Mouse (Mus musculus) CH12.LX (cell line): ENCODE results near the gene Aup1. TPM values are rescaled to one million over a fixed set of nuclear protein-coding genes. Genes with fewer than 3 reads are reported as not detected.

Experiments
- DNase-seq: peaks from one replicate; pipeline ENCODE4 v3.0.0-alpha.2; 2013; ENCODE audit errors: extremely low read depth
- H3K27ac ChIP-seq: 2 replicates; pipeline ENCODE4 v1.5.1; 2012; ENCODE audit warnings: low read depth, mild to moderate bottlenecking, control low read depth, moderate library complexity; ENCODE audit not compliant: insufficient read depth
- H3K27me3 ChIP-seq: replicated peaks from 2 replicates; pipeline ENCODE3; 2012; ENCODE audit warnings: inconsistent platforms
- H3K36me3 ChIP-seq, 2 experiments: replicated peaks in 1 of 2; 2 replicates each; pipeline versions ENCODE3 to v1.6.1; 2012; ENCODE audit warnings: inconsistent platforms in 1 of 2, low read length in 1 of 2, mild to moderate bottlenecking in 1 of 2, mixed read lengths in 1 of 2, moderate library complexity in 1 of 2; ENCODE audit not compliant: control insufficient read depth in 1 of 2, insufficient read depth in 1 of 2
- H3K4me1 ChIP-seq, 2 experiments: 2 replicates each; pipeline ENCODE4 v1.6.1; 2012; ENCODE audit warnings: inconsistent platforms in 1 of 2, moderate library complexity in 1 of 2; ENCODE audit not compliant: insufficient read depth in 2 of 2, control insufficient read depth in 1 of 2
- H3K4me2 ChIP-seq: 2 replicates; pipeline ENCODE4 v1.6.1; 2012; ENCODE audit warnings: low read depth, mild to moderate bottlenecking, control low read depth; ENCODE audit not compliant: poor library complexity, insufficient read depth, severe bottlenecking
- H3K4me3 ChIP-seq, 3 experiments: fragments of 150-350 bp in 1 of 3; sonication (generic) in 1 of 3; replicated peaks in 1 of 3; 2 replicates each; pipeline versions ENCODE3 to v1.5.1; 2011 to 2012; ENCODE audit warnings: low read depth in 2 of 3, low read length in 2 of 3, mild to moderate bottlenecking in 2 of 3, moderate library complexity in 2 of 3, control low read depth in 1 of 3, improper control_type of control experiment in 1 of 3, inconsistent platforms in 1 of 3, mixed read lengths in 1 of 3; ENCODE audit not compliant: poor library complexity in 1 of 3
- H3K79me2 ChIP-seq: replicated peaks from 2 replicates; pipeline ENCODE4 v1.6.1; 2012; ENCODE audit warnings: mild to moderate bottlenecking, moderate library complexity; ENCODE audit not compliant: control insufficient read depth, poor library complexity, insufficient read depth, severe bottlenecking; ENCODE audit errors: extremely low read depth
- H3K9ac ChIP-seq: 2 replicates; pipeline ENCODE4 v1.6.1; 2012; ENCODE audit warnings: low read depth, mild to moderate bottlenecking, control low read depth, moderate library complexity; ENCODE audit not compliant: insufficient read depth
- H3K9me3 ChIP-seq: replicated peaks from 2 replicates; pipeline ENCODE3; 2012; ENCODE audit warnings: low read length, inconsistent platforms, mixed read lengths
- CHD1 ChIP-seq: IDR thresholded peaks from 2 replicates; pipeline ENCODE4 v1.6.1; 2012; ENCODE audit warnings: low read depth, low read length, improper control_type of control experiment, inconsistent platforms
- CHD2 ChIP-seq: IDR thresholded peaks from 2 replicates; pipeline ENCODE4 v1.6.1; 2011; ENCODE audit warnings: low read length, improper control_type of control experiment
- CTCF ChIP-seq, 2 experiments: IDR thresholded peaks in 1 of 2; conservative IDR thresholded peaks in 1 of 2; 2 replicates each; pipeline ENCODE4 v1.5.1; 2011 to 2012; ENCODE audit warnings: low read depth in 2 of 2, low read length in 2 of 2, improper control_type of control experiment in 1 of 2, inconsistent platforms in 1 of 2, mild to moderate bottlenecking in 1 of 2, moderate library complexity in 1 of 2
- EP300 ChIP-seq: IDR thresholded peaks from 2 replicates; pipeline ENCODE4 v1.6.1; 2011; ENCODE audit warnings: low read length, improper control_type of control experiment
- ETS1 ChIP-seq: conservative IDR thresholded peaks from 2 replicates; pipeline ENCODE4 v1.6.1; 2012; ENCODE audit warnings: low read depth, mild to moderate bottlenecking, inconsistent platforms, low read length, improper control_type of control experiment, moderate library complexity
- HCFC1 ChIP-seq: IDR thresholded peaks from 2 replicates; pipeline ENCODE4 v1.6.1; 2012; ENCODE audit warnings: low read depth, mild to moderate bottlenecking, inconsistent platforms, low read length, improper control_type of control experiment
- IRF4 ChIP-seq: IDR thresholded peaks from 2 replicates; pipeline ENCODE4 v1.6.1; 2014; ENCODE audit warnings: low read depth, mild to moderate bottlenecking, inconsistent platforms, low read length, improper control_type of control experiment
- JUND ChIP-seq: conservative IDR thresholded peaks from 2 replicates; pipeline ENCODE4 v1.6.1; 2011; ENCODE audit warnings: low read depth, low read length, improper control_type of control experiment
- KAT2A ChIP-seq: IDR thresholded peaks from 2 replicates; pipeline ENCODE4 v1.6.1; 2012; ENCODE audit warnings: low read length, improper control_type of control experiment, inconsistent platforms; ENCODE audit not compliant: insufficient replicate concordance
- MAFK ChIP-seq: IDR thresholded peaks from 2 replicates; pipeline ENCODE4 v1.6.1; 2011; ENCODE audit warnings: low read length, improper control_type of control experiment; ENCODE audit not compliant: insufficient replicate concordance
- MAX ChIP-seq: IDR thresholded peaks from 2 replicates; pipeline ENCODE4 v1.6.1; 2011; ENCODE audit warnings: low read length, improper control_type of control experiment
- MAZ ChIP-seq: IDR thresholded peaks from 2 replicates; pipeline ENCODE4 v1.6.1; 2012; ENCODE audit warnings: low read depth, mild to moderate bottlenecking, inconsistent platforms, low read length, improper control_type of control experiment, moderate library complexity
- MXI1 ChIP-seq: IDR thresholded peaks from 2 replicates; pipeline ENCODE4 v1.6.1; 2011; ENCODE audit warnings: mild to moderate bottlenecking, low read depth, low read length, improper control_type of control experiment
- NRF1 ChIP-seq: IDR thresholded peaks from 2 replicates; pipeline ENCODE4 v1.6.1; 2014; ENCODE audit warnings: low read depth, mild to moderate bottlenecking, inconsistent platforms, low read length, improper control_type of control experiment, moderate library complexity
- POLR2A ChIP-seq: IDR thresholded peaks from 2 replicates; pipeline ENCODE4 v1.6.1; 2011; ENCODE audit warnings: low read depth, mild to moderate bottlenecking, improper control_type of control experiment, low read length
- POLR2AphosphoS2 ChIP-seq: IDR thresholded peaks from 2 replicates; pipeline ENCODE4 v1.6.1; 2011; ENCODE audit warnings: low read depth, low read length, improper control_type of control experiment
- RAD21 ChIP-seq: IDR thresholded peaks from 2 replicates; pipeline ENCODE4 v1.6.1; 2011; ENCODE audit warnings: low read depth, mild to moderate bottlenecking, low read length, improper control_type of control experiment, moderate library complexity
- SMC3 ChIP-seq: IDR thresholded peaks from 2 replicates; pipeline ENCODE4 v1.6.1; 2011; ENCODE audit warnings: low read depth, low read length, improper control_type of control experiment
- ZC3H11A ChIP-seq: IDR thresholded peaks from 2 replicates; pipeline ENCODE4 v1.6.1; 2012; ENCODE audit warnings: low read depth, mild to moderate bottlenecking, inconsistent platforms, low read length, improper control_type of control experiment
- ZMIZ1 ChIP-seq: IDR thresholded peaks from 2 replicates; pipeline ENCODE4 v1.6.1; 2012; ENCODE audit warnings: low read depth, mild to moderate bottlenecking, inconsistent platforms, low read length, improper control_type of control experiment
- dilution Hi-C: fragments of 300-500 bp; cut with MboI; formaldehyde crosslinking; loops from 2 replicates; pipeline ENCODE4 v1.14.3; 2020; ENCODE audit warnings: low sequenced_read_pairs; ENCODE audit not compliant: extremely low pct_unique_long_range_greater_than_20kb, extremely low pct_ligation_motif_present
- in situ Hi-C: fragments of 300-500 bp; cut with MboI; formaldehyde crosslinking; loops from 3 replicates; pipeline ENCODE4 v1.14.3; 2019; ENCODE audit warnings: low sequenced_read_pairs, low pct_ligation_motif_present, low pct_unique_long_range_greater_than_20kb, mixed read lengths
- polyA plus RNA-seq: library from polyadenylated mRNA; unstranded; fragments of >175 nt; gene quantifications from 2 replicates; pipeline ENCODE4 v1.2.1, GENCODE M21; 2012; ENCODE audit warnings: low read depth; ENCODE audit not compliant: insufficient read length
- total RNA-seq, 2 experiments: library from RNA; depleted of rRNA; stranded (reverse); fragments of 300-350 nt in 1 of 2; fragments of >200 nt in 1 of 2; gene quantifications; 2 replicates each; pipeline ENCODE4 v1.2.3; 2012 to 2014

The Aup1 gene
- total and polyA plus RNA-seq, 3 experiments, result 119 to 324 (median 240) TPM

GRCm38 (mm10) chr6:83057790-83058189, 3.5 kb downstream of the Aup1 start, which contains the start of gene Dqx1:
Dqx1 (plus strand) TSS chr6:83057844.
- no peak for DNase-seq
- no peak within 1 kb of the TSS for H3K4me3 ChIP-seq
- H3K9me3 ChIP-seq, result no peaks in the 10 kb centered on the region
- H3K4me1 ChIP-seq, result peaks cover 8 to 17% of the 10 kb centered on the region in 2 experiments
- no peak within 1 kb of the TSS for H3K4me2 ChIP-seq
- no peak within 1 kb of the TSS for H3K27ac ChIP-seq
- H3K79me2 ChIP-seq, result peaks cover 32% of the 10 kb centered on the region
- no peak within 1 kb of the TSS for H3K9ac ChIP-seq
- H3K27me3 ChIP-seq, result no peaks in the 10 kb centered on the region
- H3K36me3 ChIP-seq, result peaks cover 20 to 61% of the 10 kb centered on the region in 2 experiments
- dilution Hi-C loops (no loop called here), in situ Hi-C loops (no loop called here)
- TF ChIP-seq RAD21 (no peak), ZMIZ1 (no peak), HCFC1 (peak; percentile 77), CTCF (conservative IDR thresholded peaks at IDR 0.05 in 1 of 2, IDR thresholded peaks at IDR 0.05 in 1 of 2; ENCODE audit: low read depth in 2 of 2, low read length in 2 of 2) (no peak)

GRCm38 (mm10) chr6:83058725-83059124, 4.4 kb downstream of the Aup1 start:
- Histone ChIP-seq H3K4me3 (no peak overlapping the region), H3K36me3 (peaks cover 20 to 68% of the 10 kb centered on the region in 2 experiments), H3K27me3 (no peaks in the 10 kb centered on the region), H3K27ac (no peak overlapping the region), H3K79me2 (peaks cover 23% of the 10 kb centered on the region), H3K9ac (no peak overlapping the region), H3K9me3 (no peaks in the 10 kb centered on the region), H3K4me2 (no peak overlapping the region), H3K4me1 (peaks cover 8 to 17% of the 10 kb centered on the region in 2 experiments)
- no peak for DNase-seq
- dilution Hi-C loops (no loop called here), in situ Hi-C loops (no loop called here)
- TF ChIP-seq POLR2AphosphoS2, result peak; percentile 55
- TF ChIP-seq POLR2A, result peak; percentile 0; the same call in 1 of the 2 replicates
- no peak for TF ChIP-seq SMC3
- no peak for TF ChIP-seq ZC3H11A
- TF ChIP-seq KAT2A, result no peak
- TF ChIP-seq MAZ, result no peak
- no peak for TF ChIP-seq MAX
- no peak for TF ChIP-seq IRF4
- TF ChIP-seq, all 38 proteins: peak for 2

GRCm38 (mm10) chr6:83065995-83066394, 11.7 kb downstream of the Aup1 start:
- no peaks in the 10 kb centered on the region for H3K27me3 ChIP-seq
- dilution Hi-C loops, result no loop called here

More at GRCm38 (mm10) chr6:83065995-83066394, 11.7 kb downstream of the Aup1 start:
- TF ChIP-seq KAT2A (no peak), CHD1 (no peak), JUND (no peak), NRF1 (no peak), MAFK (no peak), EP300 (no peak), RAD21 (no peak), MXI1 (no peak), ETS1 (no peak), IRF4 (no peak), CHD2 (no peak)
- no peak for DNase-seq
- Histone ChIP-seq H3K36me3 (peaks cover 0 to 42% of the 10 kb centered on the region in 2 experiments), H3K4me2 (no peak overlapping the region), H3K4me1 (no peaks in the 10 kb centered on the region), H3K4me3 (no peak overlapping the region), H3K79me2 (no peaks in the 10 kb centered on the region), H3K27ac (no peak overlapping the region), H3K9me3 (peaks cover 27% of the 10 kb centered on the region), H3K9ac (no peak overlapping the region)
- in situ Hi-C loops, result no loop called here
